Mouse (Mus musculus) macrophage (primary cell): Measurements from ENCODE around the gene Dag1. TPM values are rescaled to one million over a fixed set of nuclear protein-coding genes. Genes with fewer than 3 reads are reported as not detected.

Source experiments
- H3K27ac ChIP-seq: fragments of 350-480 bp; formaldehyde crosslinking; 2 replicates; pipeline ENCODE4 v1.9.0; 2021
- H3K36me3 ChIP-seq: fragments of 350-480 bp; formaldehyde crosslinking; 2 replicates; pipeline ENCODE4 v1.9.0; 2021; ENCODE audit errors: inconsistent target
- H3K4me3 ChIP-seq: fragments of 350-480 bp; formaldehyde crosslinking; 2 replicates; pipeline ENCODE4 v1.9.0; 2021; ENCODE audit errors: inconsistent target
- H3K79me2 ChIP-seq: fragments of 350-480 bp; formaldehyde crosslinking; 2 replicates; pipeline ENCODE4 v1.9.0; 2021; ENCODE audit errors: inconsistent target
- WGBS: methylation state at CpG from one replicate; pipeline ENCODE4 v1.1.7; 2026; ENCODE audit warnings: inconsistent platforms; ENCODE audit not compliant: missing documents; 5-methylcytosine and 5-hydroxymethylcytosine counted together
- polyA plus RNA-seq: library from polyadenylated mRNA; stranded (reverse); fragments of 250-400 nt; gene quantifications from 3 replicates; pipeline ENCODE4 v1.2.4, GENCODE M21; 2018; ENCODE audit warnings: inconsistent platforms

The Dag1 gene
- polyA plus RNA-seq, 1 experiment from 2014 or later: 58.2 TPM

- no peaks in the 10 kb centered on the region for H3K36me3 ChIP-seq
- 100% methylated on average over 1 of the region's 8 CpGs for WGBS
- no peaks in the 10 kb centered on the region for H3K79me2 ChIP-seq
- H3K27ac ChIP-seq: no peak overlapping the region
- H3K4me3 ChIP-seq: no peak overlapping the region
Observed at GRCm38 (mm10) chr9:108165143-108165542, 98.6 kb downstream of the Dag1 start.

GRCm38 (mm10) chr9:108163646-108164284 lies 100.0 kb downstream of the Dag1 start:
- H3K4me3 ChIP-seq: no peak overlapping the region
- no peaks in the 10 kb centered on the region for H3K79me2 ChIP-seq
- H3K27ac ChIP-seq: no peak overlapping the region
- WGBS: 27% methylated on average over 16 of the region's 16 CpGs
- no peaks in the 10 kb centered on the region for H3K36me3 ChIP-seq

- Histone ChIP-seq H3K27ac (no peak overlapping the region), H3K79me2 (no peaks in the 10 kb centered on the region), H3K4me3 (no peak overlapping the region), H3K36me3 (no peaks in the 10 kb centered on the region)
- WGBS: 84% methylated on average over 6 of the region's 7 CpGs
Observed at GRCm38 (mm10) chr9:108157891-108158290, 105.9 kb downstream of the Dag1 start.

GRCm38 (mm10) chr9:108157451-108157850 lies 106.3 kb downstream of the Dag1 start:
- no peaks in the 10 kb centered on the region for H3K79me2 ChIP-seq
- H3K36me3 ChIP-seq: no peaks in the 10 kb centered on the region
- no peak overlapping the region for H3K27ac ChIP-seq
- H3K4me3 ChIP-seq: no peak overlapping the region
- WGBS: 84% methylated on average over 6 of the region's 6 CpGs

- Histone ChIP-seq H3K36me3 (no peaks in the 10 kb centered on the region), H3K79me2 (no peaks in the 10 kb centered on the region), H3K27ac (no peak overlapping the region), H3K4me3 (no peak overlapping the region)
- 57% methylated on average over 5 of the region's 5 CpGs for WGBS
Observed at GRCm38 (mm10) chr9:108156786-108157185, 107.0 kb downstream of the Dag1 start.

GRCm38 (mm10) chr9:108154814-108155213 lies 108.9 kb downstream of the Dag1 start:
- no peak overlapping the region for H3K27ac ChIP-seq
- no peak overlapping the region for H3K4me3 ChIP-seq
- 88% methylated on average over 12 of the region's 12 CpGs for WGBS
- H3K36me3 ChIP-seq: no peaks in the 10 kb centered on the region
- H3K79me2 ChIP-seq: no peaks in the 10 kb centered on the region

Other genes with a start within 250 kb of the Dag1 start
- gene Gmppb, start 214.7 kb downstream of the Dag1 start, polyA plus RNA-seq: 5.4 to 20.7 TPM (median 8.9 TPM) in 3 replicates
- 0.29 to 1.1 TPM (median 0.97 TPM) in 3 replicates for gene Amigo3, start 210.8 kb downstream of the Dag1 start, polyA plus RNA-seq
- gene Mst1, start 183.5 kb downstream of the Dag1 start, polyA plus RNA-seq: 0.09 to 0.19 TPM in 2 of 3 replicates, not detected in the other
- gene Rnf123, start 180.6 kb downstream of the Dag1 start, polyA plus RNA-seq: 16.0 to 22.0 TPM (median 16.5 TPM) in 3 replicates
- 30.5 to 37.0 TPM (median 32.8 TPM) in 3 replicates for gene Apeh, start 169.4 kb downstream of the Dag1 start, polyA plus RNA-seq
- gene Bsn, start 73.6 kb downstream of the Dag1 start, polyA plus RNA-seq: 4.3 to 8.4 TPM (median 4.9 TPM) in 3 replicates
- 6.8 to 7.1 TPM (median 6.8 TPM) in 3 replicates for gene Nicn1, start 26.5 kb upstream of the Dag1 start, polyA plus RNA-seq
- 0.67 to 1.3 TPM (median 0.96 TPM) in 3 replicates for gene Amt, start 32.9 kb upstream of the Dag1 start, polyA plus RNA-seq
- gene Rhoa, start 42.2 kb upstream of the Dag1 start, polyA plus RNA-seq: 409 to 646 TPM (median 437 TPM) in 3 replicates
- gene Tcta, start 42.2 kb upstream of the Dag1 start, polyA plus RNA-seq: 7.0 to 22.0 TPM (median 13.1 TPM) in 3 replicates
- gene Gpx1, start 74.9 kb upstream of the Dag1 start, polyA plus RNA-seq: 944 to 2,094 TPM (median 1,300 TPM) in 3 replicates
- gene Usp4, start 83.9 kb upstream of the Dag1 start, polyA plus RNA-seq: 60.3 to 67.5 TPM (median 67.2 TPM) in 3 replicates
- 0.33 TPM in 1 of 3 replicates, not detected in the others for gene 1700102P08Rik, start 128.8 kb upstream of the Dag1 start, polyA plus RNA-seq
- not detected in 3 replicates for gene Ccdc36, start 164.5 kb upstream of the Dag1 start, polyA plus RNA-seq
- not detected in 3 replicates for gene BC048562, start 172.5 kb upstream of the Dag1 start, polyA plus RNA-seq
- gene Ccdc71, start 196.6 kb upstream of the Dag1 start, polyA plus RNA-seq: 15.8 to 26.5 TPM (median 19.0 TPM) in 3 replicates
- gene Klhdc8b, start 197.6 kb upstream of the Dag1 start, polyA plus RNA-seq: 1.5 to 1.9 TPM (median 1.6 TPM) in 3 replicates
- 0.26 to 0.92 TPM (median 0.40 TPM) in 3 replicates for gene Lamb2, start 215.8 kb upstream of the Dag1 start, polyA plus RNA-seq
- gene Usp19, start 226.6 kb upstream of the Dag1 start, polyA plus RNA-seq: 33.8 to 68.8 TPM (median 46.3 TPM) in 3 replicates
- gene Qars, start 243.7 kb upstream of the Dag1 start, polyA plus RNA-seq: 77.0 to 179 TPM (median 87.2 TPM) in 3 replicates